Mouse (Mus musculus) liver, adult 2 months (tissue): ENCODE data around the gene Atg3. TPM values are rescaled to one million over a fixed set of nuclear protein-coding genes. Genes with fewer than 3 reads are reported as not detected.

Source experiments
- DNase-seq: peaks from one replicate; pipeline ENCODE4 v3.0.0-alpha.2; 2011; ENCODE audit warnings: low read depth, low spot score; ENCODE audit errors: extremely low read depth
- H3K27ac ChIP-seq: fragments of 200-500 bp; replicated peaks from 2 replicates; pipeline ENCODE4 v1.5.1; 2012; ENCODE audit warnings: low read depth, mild to moderate bottlenecking, control low read depth, inconsistent platforms, low read length; ENCODE audit not compliant: insufficient read depth
- H3K27me3 ChIP-seq: fragments of 200-500 bp; 2 replicates; pipeline ENCODE4 v1.6.1; 2012; ENCODE audit warnings: mild to moderate bottlenecking, moderate library complexity, low read length, inconsistent platforms; ENCODE audit not compliant: control insufficient read depth, insufficient read depth
- H3K36me3 ChIP-seq: fragments of 200-500 bp; 2 replicates; pipeline ENCODE4 v1.6.1; 2012; ENCODE audit warnings: low read length, inconsistent platforms; ENCODE audit not compliant: control insufficient read depth, insufficient read depth
- H3K4me1 ChIP-seq: fragments of 200-500 bp; 2 replicates; pipeline ENCODE4 v1.6.1; 2011; ENCODE audit warnings: low read length; ENCODE audit not compliant: control insufficient read depth, insufficient read depth
- H3K4me3 ChIP-seq: fragments of 200-500 bp; 2 replicates; pipeline ENCODE4 v1.5.1; 2011; ENCODE audit warnings: low read depth, mild to moderate bottlenecking, control low read depth, low read length, moderate library complexity; ENCODE audit not compliant: insufficient read depth
- H3K79me2 ChIP-seq: fragments of 200-500 bp; 2 replicates; pipeline ENCODE4 v1.6.1; 2012; ENCODE audit warnings: inconsistent platforms, mild to moderate bottlenecking, low read length, moderate library complexity; ENCODE audit not compliant: control insufficient read depth, insufficient read depth
- H3K9ac ChIP-seq: fragments of 200-500 bp; 2 replicates; pipeline ENCODE4 v1.6.1; 2012; ENCODE audit warnings: low read depth, mild to moderate bottlenecking, control low read depth, inconsistent platforms, low read length
- CTCF ChIP-seq: fragments of 200-500 bp; IDR thresholded peaks from 2 replicates; pipeline ENCODE4 v1.5.1; 2011; ENCODE audit warnings: low read depth, low read length, control low read depth
- POLR2A ChIP-seq: fragments of 200-500 bp; IDR thresholded peaks from 2 replicates; pipeline ENCODE4 v1.6.1; 2011; ENCODE audit warnings: low read length, control low read depth; ENCODE audit not compliant: insufficient read depth; ENCODE audit errors: extremely low read depth
- WGBS: fragments of 180-500 bp; shearing (Covaris S2); methylation state at CpG from one replicate; pipeline ENCODE4 v1.1.7; 2018; 5-methylcytosine and 5-hydroxymethylcytosine counted together
- polyA plus RNA-seq: library from polyadenylated mRNA; depleted of rRNA; stranded (reverse); fragments of >200 nt; gene quantifications from 2 replicates; pipeline ENCODE4 v1.2.3, GENCODE M21; 2012; rRNA removed
- total RNA-seq: library from RNA; depleted of rRNA; stranded (reverse); fragments of >200 nt; gene quantifications from 2 replicates; pipeline ENCODE4 v1.2.3, GENCODE M21; 2014; rRNA removed

Atg3 gene
- total RNA-seq (57.9 and 73.6 TPM in 2 replicates), polyA plus RNA-seq (18.9 and 22.8 TPM in 2 replicates)

- Histone ChIP-seq H3K27ac (peak within 1 kb of the TSS; percentile 97), H3K4me3 (peak within 1 kb of the TSS; percentile 93), H3K27me3 (no peaks in the 10 kb centered on the region), H3K36me3 (peaks cover 16% of the 10 kb centered on the region), H3K79me2 (peaks cover 6% of the 10 kb centered on the region; the same call in 1 of the 2 replicates), H3K4me1 (peaks cover 10% of the 10 kb centered on the region), H3K9ac (peak within 1 kb of the TSS; percentile 91)
- TF ChIP-seq CTCF: no peak
- TF ChIP-seq POLR2A: peak; percentile 55
- DNase-seq: peak; percentile 86
- under 1% methylated on average over 64 of the region's 64 CpGs for WGBS
Observed at GRCm38 (mm10) chr16:45158522-45159388, at the start of gene Atg3, which contains the start of gene Slc35a5. Atg3 (plus strand) TSS chr16:45158785. Slc35a5 (minus strand) TSS chr16:45158706.

GRCm38 (mm10) chr16:45110498-45110897 is 48.1 kb upstream of the Atg3 start:
- 68% methylated on average over 4 of the region's 4 CpGs for WGBS
- DNase-seq: no peak

GRCm38 (mm10) chr16:45117200-45117599 is 41.4 kb upstream of the Atg3 start:
- TF ChIP-seq POLR2A (no peak), CTCF (no peak)
- WGBS: 88% methylated on average over 3 of the region's 3 CpGs

More at GRCm38 (mm10) chr16:45110498-45110897, 48.1 kb upstream of the Atg3 start:
- Histone ChIP-seq H3K9ac (no peak overlapping the region), H3K4me3 (no peak overlapping the region), H3K27ac (no peak overlapping the region), H3K27me3 (no peaks in the 10 kb centered on the region), H3K36me3 (no peaks in the 10 kb centered on the region), H3K4me1 (no peaks in the 10 kb centered on the region), H3K79me2 (no peaks in the 10 kb centered on the region)
- TF ChIP-seq POLR2A (no peak), CTCF (no peak)

GRCm38 (mm10) chr16:45118760-45119159 is 39.8 kb upstream of the Atg3 start:
- H3K9ac ChIP-seq: no peak overlapping the region
- no peak overlapping the region for H3K4me3 ChIP-seq
- no peak for DNase-seq
- H3K4me1 ChIP-seq: no peaks in the 10 kb centered on the region
- TF ChIP-seq CTCF (no peak), POLR2A (no peak)
- H3K79me2 ChIP-seq: no peaks in the 10 kb centered on the region
- H3K27me3 ChIP-seq: no peaks in the 10 kb centered on the region
- H3K36me3 ChIP-seq: peaks cover 4% of the 10 kb centered on the region
- 69% methylated on average over 3 of the region's 3 CpGs for WGBS
- H3K27ac ChIP-seq: no peak overlapping the region

More at GRCm38 (mm10) chr16:45117200-45117599, 41.4 kb upstream of the Atg3 start:
- no peaks in the 10 kb centered on the region for H3K27me3 ChIP-seq
- H3K36me3 ChIP-seq: peaks cover 2% of the 10 kb centered on the region; the same call in 1 of the 2 replicates
- H3K4me3 ChIP-seq: no peak overlapping the region
- no peaks in the 10 kb centered on the region for H3K79me2 ChIP-seq
- no peaks in the 10 kb centered on the region for H3K4me1 ChIP-seq
- no peak overlapping the region for H3K9ac ChIP-seq
- DNase-seq: no peak
- no peak overlapping the region for H3K27ac ChIP-seq

- H3K36me3 ChIP-seq: peaks cover 4% of the 10 kb centered on the region
- TF ChIP-seq CTCF: no peak
- no peak for TF ChIP-seq POLR2A
Observed at GRCm38 (mm10) chr16:45120844-45121425, 37.6 kb upstream of the Atg3 start.

DNA sequence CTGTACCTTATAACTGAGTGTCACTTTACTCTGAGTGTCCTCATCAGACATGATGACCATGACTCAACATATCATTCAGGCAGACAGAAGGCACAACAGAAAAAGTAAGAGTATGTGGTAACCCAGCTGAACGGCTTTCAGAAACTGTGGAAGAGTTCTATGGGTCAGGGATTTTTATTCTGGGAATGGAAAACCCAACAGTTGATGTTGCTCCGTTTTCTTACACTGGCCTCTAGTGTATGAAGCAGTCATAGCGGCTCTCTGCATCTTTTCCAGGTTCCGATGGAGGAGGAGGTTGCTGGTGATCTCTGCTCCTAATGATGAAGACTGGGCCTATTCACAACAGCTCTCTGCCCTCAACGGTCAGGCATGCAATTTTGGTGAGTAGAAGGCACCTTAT is 36.0 kb upstream of the Atg3 start:
- TF ChIP-seq CTCF: no peak
- TF ChIP-seq POLR2A: no peak
- no peak overlapping the region for H3K27ac ChIP-seq
- H3K27me3 ChIP-seq: no peaks in the 10 kb centered on the region
- H3K4me3 ChIP-seq: no peak overlapping the region
- H3K4me1 ChIP-seq: no peaks in the 10 kb centered on the region
- no peak overlapping the region for H3K9ac ChIP-seq
- peaks cover 2% of the 10 kb centered on the region for H3K36me3 ChIP-seq
- 74% methylated on average over 5 of the region's 5 CpGs for WGBS
- no peak for DNase-seq
- no peaks in the 10 kb centered on the region for H3K79me2 ChIP-seq

More at GRCm38 (mm10) chr16:45120844-45121425, 37.6 kb upstream of the Atg3 start:
- Histone ChIP-seq H3K27me3 (no peaks in the 10 kb centered on the region), H3K4me1 (no peaks in the 10 kb centered on the region), H3K4me3 (no peak overlapping the region), H3K27ac (no peak overlapping the region), H3K9ac (no peak overlapping the region), H3K79me2 (no peaks in the 10 kb centered on the region)
- WGBS: 70% methylated on average over 5 of the region's 5 CpGs
- DNase-seq: no peak
